9 mouse cellular contexts compared by ENCODE assay signal in genomic region chr2:155945124-155945523, GRCm38 (mm10). TPM values are rescaled to one million over a fixed set of nuclear protein-coding genes. Genes with fewer than 3 reads are reported as not detected.
DNase-seq lines count a peak whose midpoint lies in the region; ATAC-seq and TF ChIP-seq lines count a peak whose summit lies in the region.
"Had no signal": no experiment of that assay in that cellular context is flagged by ENCODE, and none has a peak within 500 bp of the region (broad histone marks: within the 10 kb centered on the region; RNA-seq: fewer than 3 reads in every experiment).

Gene Gdf5 (minus strand): TSS chr2:155945367.

- no peaks in the 10 kb centered on the region for H3K9me3 ChIP-seq in kidney, embryonic 14.5 days (ENCODE audit: control insufficient read depth, low read length)
- H3K9me3 ChIP-seq in hindbrain, embryonic 15.5 days = no peaks in the 10 kb centered on the region
- H3K9me3 ChIP-seq in neural tube, embryonic 13.5 days = no peaks in the 10 kb centered on the region
- H3K9me3 ChIP-seq: liver, embryonic 15.5 days had no signal

- no peak within 1 kb of the TSS for H3K4me3 ChIP-seq in kidney, embryonic 14.5 days (ENCODE audit: low read length)
- H3K4me3 ChIP-seq in hindbrain, embryonic 15.5 days = no peak within 1 kb of the TSS
- H3K4me3 ChIP-seq in neural tube, embryonic 13.5 days = no peak within 1 kb of the TSS
- H3K4me3 ChIP-seq: liver, embryonic 15.5 days had no signal

- TF ChIP-seq POLR2A in brain, embryonic 14.5 days (IDR thresholded peaks at IDR 0.05; ENCODE audit: borderline replicate concordance, extremely low read depth, insufficient read depth, insufficient read length, poor library complexity, severe bottlenecking) = no peak

- no peak for TF ChIP-seq CTCF in brain, embryonic 14.5 days (IDR thresholded peaks at IDR 0.05; ENCODE audit: borderline replicate concordance, extremely low read depth, insufficient read depth, insufficient read length)

- no peak within 1 kb of the TSS for H3K9ac ChIP-seq in kidney, embryonic 14.5 days (ENCODE audit: low read depth, low read length)
- no peak within 1 kb of the TSS for H3K9ac ChIP-seq in hindbrain, embryonic 15.5 days
- peak within 1 kb of the TSS; percentile 45 for H3K9ac ChIP-seq in neural tube, embryonic 13.5 days
- H3K9ac ChIP-seq: liver, embryonic 15.5 days had no signal

- DNase-seq in kidney, postnatal 14 days = no peak
- peak; percentile 61 for DNase-seq in brain, embryonic 14.5 days (ENCODE audit: low read depth)
- no peak for DNase-seq in thymus, postnatal 10 days (ENCODE audit: low spot score in 2 of 2)
- no peak for DNase-seq in gastrocnemius, postnatal 4 days (ENCODE audit: low spot score in 2 of 2)
- no peak for DNase-seq in kidney, adult 11 months

- H3K27ac ChIP-seq in kidney, embryonic 14.5 days (ENCODE audit: low read depth, low read length) = no peak within 1 kb of the TSS
- H3K27ac ChIP-seq in hindbrain, embryonic 15.5 days (replicated peaks) = 0 out of 2 replicates have a peak within 1 kb of the TSS, but pooled peaks have one; percentile 23
- 0 out of 2 replicates have a peak within 1 kb of the TSS, but pooled peaks have one; percentile 9 for H3K27ac ChIP-seq in neural tube, embryonic 13.5 days (replicated peaks)

- H3K27me3 ChIP-seq in kidney, embryonic 14.5 days (ENCODE audit: control insufficient read depth, insufficient read depth, low read length) = no peaks in the 10 kb centered on the region
- H3K27me3 ChIP-seq in hindbrain, embryonic 15.5 days = no peaks in the 10 kb centered on the region
- no peaks in the 10 kb centered on the region for H3K27me3 ChIP-seq in neural tube, embryonic 13.5 days

- no peak within 1 kb of the TSS; the same call in 1 of the 2 replicates for H3K4me2 ChIP-seq in kidney, embryonic 14.5 days (replicated peaks; ENCODE audit: low read depth, low read length)
- H3K4me2 ChIP-seq in hindbrain, embryonic 15.5 days = no peak within 1 kb of the TSS
- peak within 1 kb of the TSS; percentile 33; the same call in 1 of the 2 replicates for H3K4me2 ChIP-seq in neural tube, embryonic 13.5 days
- H3K4me2 ChIP-seq: liver, embryonic 15.5 days had no signal

- peak; percentile 21; the same call in 1 of the 2 replicates for ATAC-seq in kidney, embryonic 14.5 days (ENCODE audit: low FRiP score, low TSS enrichment)
- ATAC-seq in hindbrain, embryonic 15.5 days (ENCODE audit: low FRiP score, low read depth) = no peak
- no peak for ATAC-seq in neural tube, embryonic 13.5 days (ENCODE audit: low read depth)

- peaks cover 9% of the 10 kb centered on the region; the same call in 1 of the 2 replicates for H3K4me1 ChIP-seq in kidney, embryonic 14.5 days (ENCODE audit: control insufficient read depth, insufficient read depth, low read length)
- H3K4me1 ChIP-seq in hindbrain, embryonic 15.5 days (replicated peaks) = peaks cover 21% of the 10 kb centered on the region
- peaks cover 69% of the 10 kb centered on the region for H3K4me1 ChIP-seq in neural tube, embryonic 13.5 days (replicated peaks)

- 48% methylated on average over 13 of the region's 13 CpGs for WGBS in kidney, embryonic 14.5 days
- 44% methylated on average over 13 of the region's 13 CpGs for WGBS in hindbrain, embryonic 15.5 days
- WGBS in neural tube, embryonic 13.5 days = 51% methylated on average over 13 of the region's 13 CpGs

- H3K36me3 ChIP-seq in kidney, embryonic 14.5 days (ENCODE audit: control insufficient read depth, insufficient read depth, low read length) = no peaks in the 10 kb centered on the region
- H3K36me3 ChIP-seq in hindbrain, embryonic 15.5 days = no peaks in the 10 kb centered on the region
- H3K36me3 ChIP-seq in neural tube, embryonic 13.5 days = no peaks in the 10 kb centered on the region
- H3K36me3 ChIP-seq: liver, embryonic 15.5 days had no signal

RNA-seq across cellular contexts. Expression of gene Gdf5, which starts in this region (rescaled TPM):
- 0.19 and 0.53 TPM in 2 replicates for polyA plus RNA-seq in kidney, embryonic 14.5 days (2014; fragmentation: Nextera tagmentation; extraction: Ambion mirVana)
- 1.4 and 1.7 TPM in 2 replicates for polyA plus RNA-seq in brain, embryonic 14.5 days (2012; rRNA removed)
- polyA plus RNA-seq in hindbrain, embryonic 15.5 days (2015; fragmentation: Nextera tagmentation; extraction: Ambion mirVana) = 1.8 and 2.8 TPM in 2 replicates
- 1.3 and 2.1 TPM in 2 replicates for polyA plus RNA-seq in neural tube, embryonic 13.5 days (2015; fragmentation: Nextera tagmentation; extraction: Ambion mirVana)
- under 1 TPM; 0.10 to 0.15 TPM for total RNA-seq in gastrocnemius, postnatal 4 days (2021)
- polyA plus RNA-seq: liver, embryonic 15.5 days had no signal

Comparison
In these comparisons a context has a peak if more than half of its experiments do, and no peak if none do; other contexts are left out.
1. Peak in ATAC-seq in kidney, embryonic 14.5 days; RNA of the gene not detected or under 1 TPM.